ENCODE assay signal across 10 mouse cellular contexts in the genomic region with DNA sequence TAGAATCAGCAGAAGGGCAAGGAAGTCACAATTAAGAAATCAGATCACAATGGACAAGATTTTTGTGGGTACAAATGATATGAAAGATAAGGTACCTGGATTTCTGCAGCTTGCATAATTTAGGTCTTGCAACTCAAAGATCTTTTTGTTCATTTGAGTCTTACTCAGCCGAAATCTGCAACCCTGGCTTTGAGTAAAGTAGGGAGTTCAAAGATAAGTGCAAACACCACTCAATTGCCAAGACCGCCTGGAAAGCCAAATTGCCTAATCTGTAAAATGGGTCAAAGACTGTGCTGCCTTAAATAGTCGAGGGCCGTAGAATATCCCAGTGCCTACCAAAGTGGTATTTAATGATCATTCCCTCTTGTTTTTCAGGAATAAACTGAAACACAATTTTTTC. TPM values are rescaled to one million over a fixed set of nuclear protein-coding genes. Genes with fewer than 3 reads are reported as not detected.
DNase-seq lines count a peak whose midpoint lies in the region; ATAC-seq lines count a peak whose summit lies in the region.
"Had no signal": no experiment of that assay in that cellular context is flagged by ENCODE, and none has a peak within 500 bp of the region (broad histone marks: within the 10 kb centered on the region; RNA-seq: fewer than 3 reads in every experiment).

No protein-coding gene starts in this region.

- H3K27me3 ChIP-seq in heart, embryonic 13.5 days (replicated peaks): no peaks in the 10 kb centered on the region
- H3K27me3 ChIP-seq in heart, embryonic 11.5 days (ENCODE audit: control insufficient read depth, insufficient read depth, low read length): no peaks in the 10 kb centered on the region
- no peaks in the 10 kb centered on the region for H3K27me3 ChIP-seq in kidney, embryonic 16.5 days (ENCODE audit: insufficient read depth, low read length)
- peaks cover 5% of the 10 kb centered on the region; the same call in 1 of the 2 replicates for H3K27me3 ChIP-seq in limb, embryonic 10.5 days (ENCODE audit: low read depth, poor library complexity, severe bottlenecking)
- H3K27me3 ChIP-seq in intestine, embryonic 15.5 days (replicated peaks): no peaks in the 10 kb centered on the region
- H3K27me3 ChIP-seq: embryonic facial prominence, embryonic 12.5 days had no signal

- DNase-seq in kidney, adult 9 months: no peak
- peak; percentile 16 for DNase-seq in 416B (ENCODE audit: low read depth)
- no peak for DNase-seq in limb, embryonic 10.5 days (ENCODE audit: low spot score)

- H3K4me1 ChIP-seq in heart, embryonic 13.5 days: peaks cover 12% of the 10 kb centered on the region
- peaks cover 3% of the 10 kb centered on the region; the same call in 1 of the 2 replicates for H3K4me1 ChIP-seq in heart, embryonic 11.5 days (ENCODE audit: control insufficient read depth, insufficient read depth, low read length)
- H3K4me1 ChIP-seq in kidney, embryonic 16.5 days (ENCODE audit: insufficient read depth, low read length): peaks cover 14% of the 10 kb centered on the region; the same call in 1 of the 2 replicates
- peaks cover 30% of the 10 kb centered on the region for H3K4me1 ChIP-seq in limb, embryonic 10.5 days
- H3K4me1 ChIP-seq in intestine, embryonic 15.5 days (replicated peaks): no peaks in the 10 kb centered on the region
- H3K4me1 ChIP-seq: embryonic facial prominence, embryonic 12.5 days had no signal

- no peak for ATAC-seq in heart, embryonic 13.5 days (ENCODE audit: extremely low read depth, insufficient number of reproducible peaks, low FRiP score, low TSS enrichment)
- ATAC-seq in heart, embryonic 11.5 days (replicated peaks; ENCODE audit: insufficient number of reproducible peaks, low FRiP score, low TSS enrichment): no peak
- ATAC-seq in kidney, embryonic 16.5 days (ENCODE audit: low FRiP score, low TSS enrichment): no peak
- ATAC-seq in intestine, embryonic 15.5 days: no peak

- H3K9me3 ChIP-seq in heart, embryonic 13.5 days: no peaks in the 10 kb centered on the region
- H3K9me3 ChIP-seq in heart, embryonic 11.5 days (replicated peaks; ENCODE audit: control insufficient read depth, low read length): no peaks in the 10 kb centered on the region
- H3K9me3 ChIP-seq in kidney, embryonic 16.5 days (ENCODE audit: low read length): no peaks in the 10 kb centered on the region
- H3K9me3 ChIP-seq in limb, embryonic 10.5 days (replicated peaks): no peaks in the 10 kb centered on the region
- H3K9me3 ChIP-seq in intestine, embryonic 15.5 days: no peaks in the 10 kb centered on the region
- H3K9me3 ChIP-seq: embryonic facial prominence, embryonic 12.5 days; hindbrain, embryonic 13.5 days had no signal

- peak overlapping the region; percentile 75; the same call in 1 of the 2 replicates for H3K4me3 ChIP-seq in heart, embryonic 13.5 days
- H3K4me3 ChIP-seq in heart, embryonic 11.5 days (ENCODE audit: low read depth, low read length): no peak overlapping the region
- H3K4me3 ChIP-seq in kidney, embryonic 16.5 days (ENCODE audit: low read length): no peak overlapping the region
- 0 out of 2 replicates have a peak overlapping the region, but pooled peaks have one; percentile 69 for H3K4me3 ChIP-seq in limb, embryonic 10.5 days
- H3K4me3 ChIP-seq in intestine, embryonic 15.5 days (replicated peaks): no peak overlapping the region

- H3K9ac ChIP-seq in heart, embryonic 13.5 days: no peak overlapping the region
- no peak overlapping the region for H3K9ac ChIP-seq in heart, embryonic 11.5 days (ENCODE audit: low read depth, low read length)
- H3K9ac ChIP-seq in kidney, embryonic 16.5 days (replicated peaks; ENCODE audit: low read length): no peak overlapping the region
- H3K9ac ChIP-seq in intestine, embryonic 15.5 days: no peak overlapping the region

- no peaks in the 10 kb centered on the region for H3K36me3 ChIP-seq in heart, embryonic 13.5 days
- H3K36me3 ChIP-seq in heart, embryonic 11.5 days (ENCODE audit: control insufficient read depth, insufficient read depth, low read length): no peaks in the 10 kb centered on the region
- H3K36me3 ChIP-seq in kidney, embryonic 16.5 days (ENCODE audit: insufficient read depth, low read length): no peaks in the 10 kb centered on the region; the same call in 1 of the 2 replicates
- H3K36me3 ChIP-seq in limb, embryonic 10.5 days: no peaks in the 10 kb centered on the region
- no peaks in the 10 kb centered on the region for H3K36me3 ChIP-seq in intestine, embryonic 15.5 days
- H3K36me3 ChIP-seq: embryonic facial prominence, embryonic 12.5 days; hindbrain, embryonic 13.5 days had no signal

- peak overlapping the region; percentile 93 for H3K4me2 ChIP-seq in heart, embryonic 13.5 days
- H3K4me2 ChIP-seq in heart, embryonic 11.5 days: no peak overlapping the region
- H3K4me2 ChIP-seq in kidney, embryonic 16.5 days (replicated peaks; ENCODE audit: low read depth, low read length): peak overlapping the region; percentile 71; the same call in 1 of the 2 replicates
- no peak overlapping the region for H3K4me2 ChIP-seq in intestine, embryonic 15.5 days (replicated peaks)

- no peak overlapping the region for H3K27ac ChIP-seq in heart, embryonic 13.5 days (replicated peaks)
- H3K27ac ChIP-seq in heart, embryonic 11.5 days (ENCODE audit: low read depth, low read length): no peak overlapping the region
- H3K27ac ChIP-seq in kidney, embryonic 16.5 days (ENCODE audit: low read length): no peak overlapping the region
- no peak overlapping the region for H3K27ac ChIP-seq in limb, embryonic 10.5 days
- no peak overlapping the region for H3K27ac ChIP-seq in intestine, embryonic 15.5 days
- H3K27ac ChIP-seq: embryonic facial prominence, embryonic 12.5 days; hindbrain, embryonic 13.5 days had no signal

- 74% methylated on average over 4 of the region's 4 CpGs for WGBS in heart, embryonic 13.5 days
- 86% methylated on average over 4 of the region's 4 CpGs for WGBS in heart, embryonic 11.5 days (ENCODE audit: insufficient replicate concordance)
- WGBS in kidney, embryonic 16.5 days: 90% methylated on average over 4 of the region's 4 CpGs
- WGBS in limb, embryonic 10.5 days: 90% methylated on average over 4 of the region's 4 CpGs
- WGBS in intestine, embryonic 15.5 days: 95% methylated on average over 4 of the region's 4 CpGs

RNA-seq across cellular contexts. Expression of a gene that starts 0.7 kb away (rescaled TPM):
- 11.3 and 12.9 TPM in 2 replicates for polyA plus RNA-seq in heart, embryonic 13.5 days (2015; fragmentation: Nextera tagmentation; extraction: Ambion mirVana)
- 13.6 and 22.7 TPM in 2 replicates for polyA plus RNA-seq in heart, embryonic 11.5 days (2014; fragmentation: Nextera tagmentation; extraction: Ambion mirVana)
- 14.3 and 15.8 TPM in 2 replicates for polyA plus RNA-seq in kidney, embryonic 16.5 days (2015; fragmentation: Nextera tagmentation; extraction: Ambion mirVana)
- 21.9 and 24.5 TPM in 2 replicates for polyA plus RNA-seq in limb, embryonic 10.5 days (2016; fragmentation: Nextera tagmentation; extraction: Ambion mirVana)
- polyA plus RNA-seq in intestine, embryonic 15.5 days (2015; fragmentation: Nextera tagmentation; extraction: Ambion mirVana): 19.7 and 20.3 TPM in 2 replicates

RNA-seq across cellular contexts. Expression of a gene that starts 26.8 kb away (rescaled TPM):
- 11.4 and 12.3 TPM in 2 replicates for polyA plus RNA-seq in heart, embryonic 13.5 days (2015; fragmentation: Nextera tagmentation; extraction: Ambion mirVana)
- 15.6 and 17.2 TPM in 2 replicates for polyA plus RNA-seq in heart, embryonic 11.5 days (2014; fragmentation: Nextera tagmentation; extraction: Ambion mirVana)
- 20.8 and 23.3 TPM in 2 replicates for polyA plus RNA-seq in kidney, embryonic 16.5 days (2015; fragmentation: Nextera tagmentation; extraction: Ambion mirVana)
- polyA plus RNA-seq in limb, embryonic 10.5 days (2016; fragmentation: Nextera tagmentation; extraction: Ambion mirVana): 7.1 and 8.7 TPM in 2 replicates
- 14.8 and 16.3 TPM in 2 replicates for polyA plus RNA-seq in intestine, embryonic 15.5 days (2015; fragmentation: Nextera tagmentation; extraction: Ambion mirVana)
- polyA plus RNA-seq: C2C12 had no signal

Comparison
In these comparisons a context has a peak if more than half of its experiments do, and no peak if none do; other contexts are left out.
1. H3K4me2 ChIP-seq: peak in heart, embryonic 13.5 days (single experiment) and kidney, embryonic 16.5 days (single experiment); none in heart, embryonic 11.5 days (single experiment) and intestine, embryonic 15.5 days (single experiment).
2. H3K4me3 ChIP-seq: peak in heart, embryonic 13.5 days (single experiment) and limb, embryonic 10.5 days (single experiment); none in heart, embryonic 11.5 days (single experiment), kidney, embryonic 16.5 days (single experiment) and intestine, embryonic 15.5 days (single experiment).